Mouse (Mus musculus) stomach, embryonic 14.5 days (tissue): ENCODE measurements around the gene H2-M5. TPM values are rescaled to one million over a fixed set of nuclear protein-coding genes. Genes with fewer than 3 reads are reported as not detected.

ENCODE experiments used
- ATAC-seq: fragments of 200-750 bp; cut with Nextera tagmentation; 2 replicates; pipeline ENCODE4 v1.8.0; 2017; ENCODE audit warnings: low read depth, moderate TSS enrichment; ENCODE audit not compliant: insufficient number of reproducible peaks, insufficient read depth, low FRiP score
- H3K27ac ChIP-seq: fragments of 300-500 bp; sonication (generic); 2 replicates; pipeline ENCODE4 v1.5.1; 2014; ENCODE audit warnings: mild to moderate bottlenecking, low read length, moderate library complexity, mixed read lengths
- H3K27me3 ChIP-seq: fragments of 300-500 bp; sonication (generic); 2 replicates; pipeline ENCODE4 v1.6.1; 2014; ENCODE audit warnings: low read length, control low read depth, mixed read lengths; ENCODE audit not compliant: control insufficient read depth, insufficient read depth
- H3K36me3 ChIP-seq: fragments of 300-500 bp; sonication (generic); 2 replicates; pipeline ENCODE4 v1.6.1; 2014; ENCODE audit warnings: mild to moderate bottlenecking, control low read depth, low read length, moderate library complexity, mixed read lengths; ENCODE audit not compliant: control insufficient read depth, insufficient read depth
- H3K4me1 ChIP-seq: fragments of 300-500 bp; sonication (generic); 2 replicates; pipeline ENCODE4 v1.6.1; 2014; ENCODE audit warnings: low read length, control low read depth, mixed read lengths; ENCODE audit not compliant: control insufficient read depth, insufficient read depth
- H3K4me2 ChIP-seq: fragments of 300-500 bp; sonication (generic); replicated peaks from 2 replicates; pipeline ENCODE4 v1.6.1; 2014; ENCODE audit warnings: low read depth, low read length, control low read depth
- H3K4me3 ChIP-seq: fragments of 300-500 bp; sonication (generic); 2 replicates; pipeline ENCODE4 v1.5.1; 2014; ENCODE audit warnings: low read depth, low read length, control low read depth
- H3K9ac ChIP-seq: fragments of 300-500 bp; sonication (generic); replicated peaks from 2 replicates; pipeline ENCODE4 v1.6.1; 2014; ENCODE audit warnings: low read depth, mild to moderate bottlenecking, control low read depth, low read length, moderate library complexity, mixed read lengths
- H3K9me3 ChIP-seq: fragments of 300-500 bp; sonication (generic); 2 replicates; pipeline ENCODE4 v1.6.1; 2016; ENCODE audit warnings: low read depth, low read length, control low read depth; ENCODE audit not compliant: control insufficient read depth
- WGBS: fragments of 180-500 bp; shearing (Covaris S2); extraction: QIAGEN DNeasy Blood & Tissue Kit; methylation state at CpG from one replicate; pipeline ENCODE4 v1.1.7; 2014; 5-methylcytosine and 5-hydroxymethylcytosine counted together
- polyA plus RNA-seq: library from polyadenylated mRNA; unstranded; fragments of >200 nt; fragmentation: Nextera tagmentation; extraction: Ambion mirVana; gene quantifications from 2 replicates; pipeline ENCODE4 v1.2.1, GENCODE M21; 2014

H2-M5 gene
- polyA plus RNA-seq, 1 experiment from 2014 or later: 0.74 TPM

- H3K27me3 ChIP-seq: no peaks in the 10 kb centered on the region
- ATAC-seq: no peak
- H3K9ac ChIP-seq: no peak overlapping the region
- no peaks in the 10 kb centered on the region for H3K36me3 ChIP-seq
- WGBS: 81% methylated on average over 1 of the region's 1 CpGs
- no peak overlapping the region for H3K4me3 ChIP-seq
- H3K27ac ChIP-seq: no peak overlapping the region
- H3K4me2 ChIP-seq: no peak overlapping the region
- no peaks in the 10 kb centered on the region for H3K4me1 ChIP-seq
- no peaks in the 10 kb centered on the region for H3K9me3 ChIP-seq
Observed at GRCm38 (mm10) chr17:36966875-36967274, 22.5 kb downstream of the H2-M5 start.

- Histone ChIP-seq H3K4me3 (no peak overlapping the region), H3K27ac (no peak overlapping the region), H3K27me3 (no peaks in the 10 kb centered on the region), H3K9ac (no peak overlapping the region), H3K4me2 (no peak overlapping the region), H3K9me3 (no peaks in the 10 kb centered on the region), H3K36me3 (no peaks in the 10 kb centered on the region; the same call in 1 of the 2 replicates), H3K4me1 (peaks cover 5% of the 10 kb centered on the region; the same call in 1 of the 2 replicates)
- ATAC-seq: no peak
- WGBS: 37% methylated on average over 1 of the region's 1 CpGs
Observed at GRCm38 (mm10) chr17:36961125-36961524, 28.2 kb downstream of the H2-M5 start.

GRCm38 (mm10) chr17:36958884-36959283 is 30.5 kb downstream of the H2-M5 start:
- Histone ChIP-seq H3K9ac (peak overlapping the region; percentile 54), H3K9me3 (no peaks in the 10 kb centered on the region), H3K27ac (no peak overlapping the region), H3K4me1 (peaks cover 5% of the 10 kb centered on the region; the same call in 1 of the 2 replicates), H3K4me3 (peak overlapping the region; percentile 64), H3K36me3 (peaks cover 9% of the 10 kb centered on the region; the same call in 1 of the 2 replicates), H3K4me2 (peak overlapping the region; percentile 63), H3K27me3 (no peaks in the 10 kb centered on the region)
- 0 out of 2 replicates have a peak, but pooled peaks have one; percentile 14 for ATAC-seq
- WGBS: 8% methylated on average over 12 of the region's 12 CpGs

GRCm38 (mm10) chr17:36957999-36958743 is 31.2 kb downstream of the H2-M5 start, which contains the start of the genes Znrd1 and Znrd1as:
Gene Znrd1 (minus strand): TSS chr17:36958559.
Gene Znrd1as (plus strand): TSS chr17:36958592.
- peak within 1 kb of the TSS; percentile 64 for H3K4me3 ChIP-seq
- H3K4me1 ChIP-seq: peaks cover 5% of the 10 kb centered on the region; the same call in 1 of the 2 replicates
- peak within 1 kb of the TSS; percentile 71 for H3K9ac ChIP-seq
- ATAC-seq: peak; percentile 98
- peak within 1 kb of the TSS; percentile 63 for H3K4me2 ChIP-seq
- WGBS: under 1% methylated on average over 46 of the region's 46 CpGs
- H3K27me3 ChIP-seq: no peaks in the 10 kb centered on the region
- H3K27ac ChIP-seq: peak within 1 kb of the TSS; percentile 68; the same call in 1 of the 2 replicates
- H3K36me3 ChIP-seq: peaks cover 12% of the 10 kb centered on the region; the same call in 1 of the 2 replicates
- no peaks in the 10 kb centered on the region for H3K9me3 ChIP-seq

- H3K27me3 ChIP-seq: no peaks in the 10 kb centered on the region
- 89% methylated on average over 1 of the region's 1 CpGs for WGBS
- no peaks in the 10 kb centered on the region for H3K9me3 ChIP-seq
- ATAC-seq: no peak
- H3K4me1 ChIP-seq: peaks cover 8% of the 10 kb centered on the region
- no peak overlapping the region for H3K27ac ChIP-seq
- peaks cover 21% of the 10 kb centered on the region for H3K36me3 ChIP-seq
- H3K4me2 ChIP-seq: no peak overlapping the region
- H3K4me3 ChIP-seq: no peak overlapping the region
- no peak overlapping the region for H3K9ac ChIP-seq
Observed at GRCm38 (mm10) chr17:36953062-36953461, 36.3 kb downstream of the H2-M5 start.

GRCm38 (mm10) chr17:36952631-36953030 is 36.7 kb downstream of the H2-M5 start:
- ATAC-seq: no peak
- Histone ChIP-seq H3K9me3 (no peaks in the 10 kb centered on the region), H3K36me3 (peaks cover 21% of the 10 kb centered on the region), H3K4me3 (no peak overlapping the region), H3K4me1 (peaks cover 9% of the 10 kb centered on the region), H3K27me3 (no peaks in the 10 kb centered on the region), H3K9ac (no peak overlapping the region), H3K27ac (no peak overlapping the region), H3K4me2 (no peak overlapping the region)
- 90% methylated on average over 2 of the region's 2 CpGs for WGBS

GRCm38 (mm10) chr17:36950981-36951947 is 38.1 kb downstream of the H2-M5 start, which contains the start of gene Ppp1r11:
Gene Ppp1r11 (minus strand): TSS chr17:36951741.
- H3K27me3 ChIP-seq: peaks cover 4% of the 10 kb centered on the region; the same call in 1 of the 2 replicates
- H3K36me3 ChIP-seq: peaks cover 21% of the 10 kb centered on the region
- ATAC-seq: peak; percentile 98
- H3K4me3 ChIP-seq: peak within 1 kb of the TSS; percentile 77
- WGBS: 2% methylated on average over 36 of the region's 36 CpGs
- H3K4me2 ChIP-seq: peak within 1 kb of the TSS; percentile 77
- H3K9ac ChIP-seq: peak within 1 kb of the TSS; percentile 67
- H3K9me3 ChIP-seq: no peaks in the 10 kb centered on the region
- H3K4me1 ChIP-seq: peaks cover 9% of the 10 kb centered on the region; the same call in 1 of the 2 replicates
- H3K27ac ChIP-seq: 0 out of 2 replicates have a peak within 1 kb of the TSS, but pooled peaks have one; percentile 21

- no peak overlapping the region for H3K9ac ChIP-seq
- peaks cover 12% of the 10 kb centered on the region for H3K36me3 ChIP-seq
- H3K4me1 ChIP-seq: peaks cover 9% of the 10 kb centered on the region; the same call in 1 of the 2 replicates
- H3K9me3 ChIP-seq: no peaks in the 10 kb centered on the region
- no peak overlapping the region for H3K4me3 ChIP-seq
- no peak for ATAC-seq
- H3K27me3 ChIP-seq: peaks cover 6% of the 10 kb centered on the region; the same call in 1 of the 2 replicates
- 97% methylated on average over 8 of the region's 8 CpGs for WGBS
- no peak overlapping the region for H3K4me2 ChIP-seq
- no peak overlapping the region for H3K27ac ChIP-seq
Observed at GRCm38 (mm10) chr17:36949265-36949664, 40.1 kb downstream of the H2-M5 start.
